Mouse (Mus musculus) forebrain, postnatal 0 days (tissue): ENCODE data around the gene Mars. TPM values are rescaled to one million over a fixed set of nuclear protein-coding genes. Genes with fewer than 3 reads are reported as not detected.
A peak's percentile ranks its signal among the peaks of the same experiment; 100 is the strongest.

Experiments used
- ATAC-seq: fragments of 200-750 bp; cut with Nextera tagmentation; 2 replicates; pipeline ENCODE4 v1.8.0; 2017; ENCODE audit warnings: mild to moderate bottlenecking, moderate library complexity
- DNase-seq: peaks from one replicate; pipeline ENCODE4 v3.0.0-alpha.2; 2015
- H3K27ac ChIP-seq: fragments of 300-500 bp; sonication (generic); 2 replicates; pipeline ENCODE4 v1.5.1; 2014; ENCODE audit warnings: low read depth, mild to moderate bottlenecking, antibody characterized with exemption, low read length, moderate library complexity, mixed read lengths
- H3K27me3 ChIP-seq: fragments of 300-500 bp; sonication (generic); 2 replicates; pipeline ENCODE4 v1.6.1; 2014; ENCODE audit warnings: mild to moderate bottlenecking, low read length, mixed read lengths; ENCODE audit not compliant: insufficient read depth
- H3K36me3 ChIP-seq: fragments of 300-500 bp; sonication (generic); 2 replicates; pipeline ENCODE4 v1.6.1; 2014; ENCODE audit warnings: mild to moderate bottlenecking, moderate library complexity; ENCODE audit not compliant: insufficient read depth
- H3K4me1 ChIP-seq: fragments of 300-500 bp; sonication (generic); 2 replicates; pipeline ENCODE4 v1.6.1; 2014; ENCODE audit warnings: antibody characterized with exemption; ENCODE audit not compliant: insufficient read depth
- H3K4me2 ChIP-seq: fragments of 300-500 bp; sonication (generic); 2 replicates; pipeline ENCODE4 v1.6.1; 2014; ENCODE audit warnings: low read depth, mild to moderate bottlenecking, moderate library complexity
- H3K4me3 ChIP-seq: fragments of 300-500 bp; sonication (generic); 2 replicates; pipeline ENCODE4 v1.5.1; 2014; ENCODE audit warnings: low read depth, low read length, mixed read lengths
- H3K9ac ChIP-seq: fragments of 300-500 bp; sonication (generic); 2 replicates; pipeline ENCODE4 v1.6.1; 2014; ENCODE audit warnings: mild to moderate bottlenecking
- H3K9me3 ChIP-seq: fragments of 300-500 bp; sonication (generic); 2 replicates; pipeline ENCODE4 v1.6.1; 2016; ENCODE audit warnings: low read length
- CTCF ChIP-seq: sonication (generic); IDR thresholded peaks from 2 replicates; pipeline ENCODE4 v1.5.1; 2016; ENCODE audit warnings: antibody characterized with exemption, control low read depth, low read depth
- WGBS: fragments of 180-500 bp; shearing (Covaris S2); extraction: QIAGEN DNeasy Blood & Tissue Kit; methylation state at CpG from one replicate; pipeline ENCODE4 v1.1.7; 2014; 5-methylcytosine and 5-hydroxymethylcytosine counted together
- polyA plus RNA-seq: library from polyadenylated mRNA; unstranded; fragments of >200 nt; fragmentation: Nextera tagmentation; extraction: Ambion mirVana; gene quantifications from 2 replicates; pipeline ENCODE4 v1.2.1, GENCODE M21; 2015
- total RNA-seq: library from RNA; depleted of rRNA; stranded (reverse); fragments of >200 nt; gene quantifications from 2 replicates; pipeline ENCODE4 v1.2.3, GENCODE M21; 2014

The Mars gene
- total and polyA plus RNA-seq, 2 experiments from 2014 or later: 94.4 to 98.6 TPM

DNA sequence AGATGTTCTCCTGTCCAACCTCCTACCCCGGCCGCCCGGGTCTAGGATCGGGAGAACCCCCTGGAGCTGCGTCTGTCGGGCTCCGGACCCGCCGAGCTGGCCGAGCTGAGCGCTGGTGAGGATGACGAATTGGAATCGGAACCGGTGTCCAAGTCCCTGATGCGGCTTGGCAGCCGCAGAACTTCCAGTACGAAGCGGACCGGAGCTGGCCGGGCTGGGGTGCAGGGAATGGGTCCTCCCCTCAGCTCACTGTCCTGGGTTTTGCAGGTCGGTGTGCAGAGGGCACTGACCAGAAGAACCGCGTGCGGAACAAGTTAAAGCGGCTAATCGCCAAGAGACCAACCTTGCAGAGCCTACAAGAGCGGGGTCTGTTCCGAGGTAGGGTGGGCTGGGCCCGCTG is 15.2 kb upstream of the Mars start:
- Histone ChIP-seq H3K27ac (no peak overlapping the region), H3K27me3 (peaks cover 36% of the 10 kb centered on the region), H3K36me3 (no peaks in the 10 kb centered on the region), H3K9ac (no peak overlapping the region), H3K4me1 (no peaks in the 10 kb centered on the region; the same call in 1 of the 2 replicates), H3K9me3 (no peaks in the 10 kb centered on the region), H3K4me3 (peak overlapping the region; percentile 29), H3K4me2 (peak overlapping the region; percentile 51)
- no peak for TF ChIP-seq CTCF
- ATAC-seq (no peak), DNase-seq (no peak)
- 7% methylated on average over 29 of the region's 29 CpGs for WGBS

DNA sequence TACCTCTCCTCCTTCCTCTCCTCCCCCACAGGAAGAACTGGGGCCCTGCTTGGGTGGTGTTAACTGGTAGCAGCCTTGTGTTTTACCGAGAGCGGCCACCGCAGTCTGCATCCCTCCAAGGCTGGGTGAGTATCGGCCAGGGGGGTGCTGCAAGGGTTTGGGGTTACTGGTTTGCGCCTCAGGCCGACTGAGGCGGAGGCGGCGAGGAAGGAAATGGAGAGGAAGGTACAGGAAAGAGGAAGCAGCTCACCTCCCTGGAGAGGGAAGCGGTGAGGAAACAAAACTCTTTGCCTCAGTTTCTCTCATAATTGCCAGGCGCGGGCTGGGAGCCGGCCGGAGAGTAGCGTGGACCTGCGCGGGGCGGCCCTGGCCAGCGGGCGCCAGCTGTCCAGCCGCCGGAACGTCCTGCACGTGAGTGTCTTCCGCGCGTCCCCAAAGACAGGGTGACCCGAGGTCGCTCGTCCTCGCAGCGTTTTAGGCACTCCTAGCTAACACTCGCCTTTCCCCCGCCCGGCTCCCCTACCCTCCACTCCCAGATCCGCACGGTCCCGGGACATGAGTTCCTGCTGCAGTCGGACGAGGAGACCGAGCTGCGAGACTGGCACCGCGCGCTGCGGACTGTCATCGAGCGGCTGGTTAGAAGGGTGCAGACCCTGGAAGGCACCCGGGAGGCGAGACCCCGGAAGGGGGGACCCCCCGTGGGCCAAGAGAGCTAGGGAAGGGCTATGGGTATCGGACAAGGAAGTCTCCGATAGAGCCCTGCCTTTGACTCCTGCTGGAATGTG is 14.6 kb upstream of the Mars start:
- Histone ChIP-seq H3K27ac (no peak overlapping the region), H3K9me3 (no peaks in the 10 kb centered on the region), H3K4me1 (no peaks in the 10 kb centered on the region; the same call in 1 of the 2 replicates), H3K4me2 (peak overlapping the region; percentile 51), H3K36me3 (no peaks in the 10 kb centered on the region), H3K27me3 (peaks cover 36% of the 10 kb centered on the region), H3K4me3 (peak overlapping the region; percentile 29), H3K9ac (no peak overlapping the region; the same call in 1 of the 2 replicates)
- DNase-seq (no peak), ATAC-seq (peak; percentile 36; the same call in 1 of the 2 replicates)
- WGBS: 3% methylated on average over 49 of the region's 54 CpGs
- TF ChIP-seq CTCF: no peak

DNA sequence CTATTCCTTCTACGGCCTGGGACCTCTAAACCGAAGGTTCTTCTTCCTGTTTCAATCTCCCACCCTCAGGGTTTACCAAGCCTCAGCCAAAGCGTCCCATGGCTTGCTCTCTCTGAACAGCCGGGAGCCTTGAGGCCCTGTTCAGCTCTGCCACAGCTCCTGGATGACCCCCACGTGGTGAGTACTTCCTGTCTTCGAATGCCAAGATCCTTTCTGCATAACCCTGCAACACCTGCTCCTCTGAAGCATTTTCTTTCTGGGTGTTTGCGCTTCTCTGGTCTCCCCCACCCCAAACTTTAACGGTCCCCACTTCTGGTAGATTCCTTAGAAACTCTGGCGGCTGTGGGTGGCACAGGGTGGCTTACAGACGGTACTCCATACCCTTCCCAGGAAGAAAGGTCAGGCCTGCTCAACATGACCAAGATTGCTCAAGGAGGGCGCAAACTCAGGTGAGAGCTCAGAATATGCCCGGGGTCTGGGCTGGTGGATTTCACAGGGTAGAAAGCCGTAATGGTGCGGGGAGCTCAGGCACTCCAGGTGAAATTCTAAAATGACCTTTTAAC is 13.9 kb upstream of the Mars start:
- TF ChIP-seq CTCF: no peak
- Histone ChIP-seq H3K9ac (no peak overlapping the region), H3K9me3 (no peaks in the 10 kb centered on the region), H3K4me3 (no peak overlapping the region), H3K4me2 (no peak overlapping the region), H3K27me3 (peaks cover 36% of the 10 kb centered on the region), H3K36me3 (no peaks in the 10 kb centered on the region), H3K4me1 (no peaks in the 10 kb centered on the region; the same call in 1 of the 2 replicates), H3K27ac (no peak overlapping the region)
- 33% methylated on average over 14 of the region's 14 CpGs for WGBS
- DNase-seq: no peak
- no peak for ATAC-seq

DNA sequence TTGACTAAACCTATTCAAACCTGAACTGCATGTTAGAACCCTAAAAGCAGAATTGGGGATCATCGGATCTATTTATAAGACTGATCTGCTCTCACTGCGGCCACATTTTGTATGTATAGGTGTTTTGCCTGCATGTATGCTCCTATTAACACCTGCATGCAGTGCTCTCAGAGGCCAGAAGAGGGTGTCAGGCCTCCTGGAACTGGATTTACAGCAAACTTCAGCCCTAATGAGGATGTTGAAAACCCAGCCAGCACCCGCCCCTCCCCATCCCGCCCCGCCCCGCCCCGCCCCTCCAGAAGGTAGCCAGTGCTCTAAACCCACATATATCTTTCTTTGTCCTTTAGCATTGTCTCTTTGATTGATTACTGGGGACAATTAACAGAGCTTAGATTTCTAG is 12.9 kb upstream of the Mars start:
- H3K36me3 ChIP-seq: no peaks in the 10 kb centered on the region
- H3K9me3 ChIP-seq: no peaks in the 10 kb centered on the region
- H3K9ac ChIP-seq: no peak overlapping the region
- no peak overlapping the region for H3K4me2 ChIP-seq
- no peak overlapping the region for H3K27ac ChIP-seq
- peak; percentile 50 for TF ChIP-seq CTCF
- no peak for ATAC-seq
- peaks cover 36% of the 10 kb centered on the region for H3K27me3 ChIP-seq
- no peak overlapping the region for H3K4me3 ChIP-seq
- no peak for DNase-seq
- H3K4me1 ChIP-seq: no peaks in the 10 kb centered on the region; the same call in 1 of the 2 replicates
- 15% methylated on average over 7 of the region's 7 CpGs for WGBS

DNA sequence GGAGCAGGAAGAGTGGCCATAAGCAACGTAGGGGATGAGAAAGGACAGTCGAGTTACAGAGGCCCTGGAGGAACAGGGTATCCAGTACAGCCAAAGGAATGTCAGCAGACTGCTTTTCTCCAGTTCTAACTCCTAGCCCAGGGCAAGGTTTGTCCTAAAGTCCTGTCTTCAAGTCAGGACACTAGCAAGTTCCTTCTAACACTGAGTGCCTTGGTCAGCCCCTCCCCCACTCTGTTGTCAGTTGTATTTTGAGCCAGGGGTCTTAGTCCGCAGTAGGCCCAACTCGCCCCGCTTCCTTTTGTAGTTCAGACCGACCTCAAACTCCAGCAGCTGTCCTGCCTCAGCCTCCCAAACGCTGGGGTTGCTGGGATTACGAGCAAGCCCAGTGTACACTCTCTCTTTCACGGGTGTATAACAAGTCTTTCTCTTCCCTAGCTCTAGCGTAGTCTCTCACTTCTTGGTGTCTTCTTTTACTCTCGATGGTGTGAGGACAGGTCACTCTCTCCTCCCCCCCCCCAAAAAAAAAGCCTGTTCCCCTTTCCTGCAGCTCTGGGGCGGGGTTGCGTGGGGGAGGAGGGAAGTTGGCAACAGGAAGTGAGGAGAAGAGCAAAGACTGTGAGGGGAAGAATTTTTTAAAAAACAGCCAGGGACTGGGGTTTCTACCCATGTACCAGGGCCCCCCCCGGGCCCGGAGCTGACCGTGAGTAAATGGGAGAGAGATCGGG is 11.7 kb upstream of the Mars start:
- no peak overlapping the region for H3K4me3 ChIP-seq
- 73% methylated on average over 17 of the region's 17 CpGs for WGBS
- no peaks in the 10 kb centered on the region; the same call in 1 of the 2 replicates for H3K4me1 ChIP-seq
- peaks cover 32% of the 10 kb centered on the region for H3K27me3 ChIP-seq
- H3K9me3 ChIP-seq: no peaks in the 10 kb centered on the region
- H3K36me3 ChIP-seq: no peaks in the 10 kb centered on the region
- DNase-seq: no peak
- no peak for TF ChIP-seq CTCF
- no peak overlapping the region for H3K9ac ChIP-seq
- H3K4me2 ChIP-seq: no peak overlapping the region
- no peak overlapping the region for H3K27ac ChIP-seq
- no peak for ATAC-seq

DNA sequence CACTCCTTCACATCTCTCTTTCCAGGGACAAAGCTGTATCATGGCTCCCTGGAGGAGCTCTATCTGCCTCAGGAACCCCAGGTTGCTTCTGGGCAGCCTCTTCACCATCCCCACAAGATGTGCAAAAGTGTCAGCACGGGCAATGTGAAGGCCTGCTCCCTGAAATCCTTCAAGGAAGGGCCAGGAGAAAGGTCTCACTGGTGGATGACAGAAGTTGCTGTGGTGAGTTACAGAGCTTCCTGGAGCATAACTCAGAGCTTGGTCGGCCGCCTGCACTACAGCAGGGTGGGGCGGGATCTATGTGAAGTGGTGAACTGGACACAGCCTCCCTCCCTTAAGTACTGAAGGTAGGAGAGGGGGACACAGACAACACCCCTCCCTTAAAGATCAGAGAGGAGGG is 11.1 kb upstream of the Mars start:
- no peak overlapping the region for H3K4me3 ChIP-seq
- TF ChIP-seq CTCF: no peak
- peaks cover 26% of the 10 kb centered on the region for H3K27me3 ChIP-seq
- ATAC-seq (no peak), DNase-seq (no peak)
- H3K27ac ChIP-seq: no peak overlapping the region
- no peaks in the 10 kb centered on the region for H3K9me3 ChIP-seq
- H3K4me2 ChIP-seq: no peak overlapping the region
- H3K4me1 ChIP-seq: no peaks in the 10 kb centered on the region; the same call in 1 of the 2 replicates
- H3K9ac ChIP-seq: no peak overlapping the region
- 85% methylated on average over 4 of the region's 4 CpGs for WGBS
- no peaks in the 10 kb centered on the region for H3K36me3 ChIP-seq
